Mouse (Mus musculus) spleen, adult 12 weeks (tissue): ENCODE results near the gene Lce1b.
"Not testable (repeated sequence)": the region's sequence is repeated elsewhere in the genome, so short reads cannot be mapped to it uniquely, and the experiment has no call there.

Experiments used
- DNase-seq: peaks from one replicate; pipeline ENCODE4 v3.0.0; 2022; ENCODE audit warnings: low spot score

Lce1b gene

DNA sequence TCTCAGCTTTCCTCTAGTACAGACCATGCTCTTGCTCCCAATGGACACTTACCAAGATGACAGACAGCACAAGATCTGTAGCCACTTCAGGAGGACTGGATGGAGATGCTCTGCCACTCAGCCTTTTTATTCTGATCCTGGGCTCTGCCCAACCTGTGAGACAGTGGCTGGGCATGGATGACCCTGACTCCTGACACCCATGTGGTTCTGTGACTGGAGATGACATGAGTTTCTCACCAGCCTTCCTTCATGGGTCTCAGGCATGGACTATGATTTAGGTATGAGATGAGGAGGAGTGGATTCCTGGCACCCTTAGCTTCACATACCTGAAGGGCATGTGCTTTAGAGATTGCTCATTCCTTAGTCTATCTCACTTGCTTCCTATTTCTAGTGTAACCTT is at the start of gene Lce1b:
Lce1b (minus strand) TSS at position 101 of the 400 bp plus-strand sequence.
- DNase-seq = no peak

GRCm38 (mm10) chr3:92694613-92695012 is 37.9 kb upstream of the Lce1b start:
- DNase-seq = no peak

- no peak for DNase-seq
Observed at GRCm38 (mm10) chr3:92691688-92692087, 35.0 kb upstream of the Lce1b start.

DNA sequence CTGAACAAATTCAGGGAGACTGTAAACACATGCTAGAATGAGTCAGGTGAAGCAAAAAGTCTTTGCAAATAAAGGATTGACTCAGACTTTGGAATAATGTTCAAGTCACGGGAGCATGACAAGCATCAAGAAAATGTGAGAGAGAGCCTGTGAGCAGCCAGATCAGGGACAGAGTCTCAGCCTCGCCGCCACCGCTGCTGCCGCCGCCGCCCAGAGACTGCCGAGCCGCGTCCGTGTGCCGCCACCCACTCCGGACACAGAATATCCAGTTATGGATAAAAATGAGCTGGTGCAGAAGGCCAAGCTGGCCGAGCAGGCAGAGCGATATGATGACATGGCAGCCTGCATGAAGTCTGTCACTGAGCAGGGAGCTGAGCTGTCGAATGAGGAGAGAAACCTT is 32.4 kb upstream of the Lce1b start:
- not testable (repeated sequence) for DNase-seq

DNA sequence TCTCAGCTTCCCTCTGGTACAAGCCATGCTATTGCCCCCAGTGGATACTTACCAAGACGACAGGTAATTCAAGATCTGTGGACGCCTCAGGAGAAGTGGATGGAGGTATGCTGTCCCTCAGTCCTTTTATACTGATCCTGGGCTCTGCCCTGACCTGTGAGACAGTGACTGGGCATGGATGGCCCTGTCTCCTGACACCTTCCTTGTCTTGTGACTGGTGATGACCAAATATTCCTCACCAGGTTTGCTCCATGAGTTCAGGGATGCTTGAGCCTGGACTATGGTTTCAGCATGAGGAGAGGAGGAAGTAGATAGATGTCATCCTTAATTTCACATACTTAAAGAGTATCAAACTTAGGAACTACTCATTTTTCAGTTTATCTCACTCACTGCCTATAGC is 30.4 kb upstream of the Lce1b start, which contains the start of gene Lce1d:
Lce1d (minus strand) TSS at position 101 of the 400 bp plus-strand sequence.
- no peak for DNase-seq

DNA sequence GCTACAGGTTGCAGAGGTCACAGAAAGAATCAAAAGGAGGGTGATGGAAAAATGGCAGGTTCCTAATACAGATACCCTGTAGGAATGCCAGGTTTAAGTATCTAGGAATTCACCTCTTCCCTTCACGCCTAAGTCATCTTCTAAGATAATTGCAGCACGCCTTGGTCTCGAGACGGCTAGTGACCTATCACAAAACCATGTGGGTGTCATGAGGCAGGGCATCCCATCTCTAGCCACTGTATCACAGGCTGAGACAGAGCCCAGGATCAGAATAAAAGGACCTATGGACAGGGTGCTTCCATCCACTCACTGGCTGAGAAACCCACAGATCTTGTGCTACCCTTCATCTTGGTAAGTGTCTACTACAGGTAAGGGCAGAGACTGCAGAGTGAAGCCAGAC is 22.2 kb upstream of the Lce1b start, which contains the start of gene Lce1c:
Lce1c (plus strand) TSS at position 301 of the 400 bp plus-strand sequence.
- no peak for DNase-seq

GRCm38 (mm10) chr3:92670215-92670614 is 13.5 kb upstream of the Lce1b start, which contains the start of gene Lce1a2:
Gene Lce1a2 (minus strand): TSS chr3:92670315.
- no peak for DNase-seq

DNA sequence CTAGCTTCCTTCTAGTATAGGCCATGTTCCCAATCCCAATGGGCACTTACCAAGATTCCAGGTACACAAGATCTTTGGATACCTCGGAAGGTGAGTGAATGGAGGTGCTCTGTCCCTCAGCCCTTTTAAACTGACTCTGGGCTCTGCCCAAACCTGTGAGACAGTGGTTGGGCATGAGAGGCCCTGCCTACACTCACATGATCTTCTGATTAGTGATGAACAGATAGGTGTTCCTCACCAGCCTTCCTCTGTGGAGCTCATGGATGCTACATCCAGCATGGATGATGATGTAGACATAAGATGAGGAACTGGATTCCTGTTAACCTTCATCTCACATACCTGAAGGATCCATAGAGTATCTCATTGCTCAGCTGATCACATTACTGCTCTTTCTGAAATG is 8.5 kb downstream of the Lce1b start, which contains the start of gene Lce1a1:
Lce1a1 (minus strand) TSS at position 101 of the 400 bp plus-strand sequence.
- DNase-seq = no peak

GRCm38 (mm10) chr3:92639854-92640253 is 16.9 kb downstream of the Lce1b start:
- no peak for DNase-seq

DNA sequence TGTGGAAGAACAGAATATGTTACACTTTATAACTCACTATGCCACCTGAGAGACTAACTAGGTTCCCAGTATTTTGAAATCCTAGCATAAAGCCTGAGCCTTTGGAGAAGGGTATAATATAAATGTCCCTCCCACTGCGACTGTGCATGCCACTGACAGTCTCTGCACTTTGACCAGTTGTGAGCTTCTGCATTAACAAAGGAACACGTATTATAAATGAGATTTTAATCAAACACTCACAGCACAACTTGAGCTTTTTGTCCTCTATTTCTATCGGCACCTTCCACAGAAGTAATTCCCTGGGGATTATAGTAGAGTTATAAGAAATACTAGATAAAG is 18.1 kb downstream of the Lce1b start:
- no peak for DNase-seq

DNA sequence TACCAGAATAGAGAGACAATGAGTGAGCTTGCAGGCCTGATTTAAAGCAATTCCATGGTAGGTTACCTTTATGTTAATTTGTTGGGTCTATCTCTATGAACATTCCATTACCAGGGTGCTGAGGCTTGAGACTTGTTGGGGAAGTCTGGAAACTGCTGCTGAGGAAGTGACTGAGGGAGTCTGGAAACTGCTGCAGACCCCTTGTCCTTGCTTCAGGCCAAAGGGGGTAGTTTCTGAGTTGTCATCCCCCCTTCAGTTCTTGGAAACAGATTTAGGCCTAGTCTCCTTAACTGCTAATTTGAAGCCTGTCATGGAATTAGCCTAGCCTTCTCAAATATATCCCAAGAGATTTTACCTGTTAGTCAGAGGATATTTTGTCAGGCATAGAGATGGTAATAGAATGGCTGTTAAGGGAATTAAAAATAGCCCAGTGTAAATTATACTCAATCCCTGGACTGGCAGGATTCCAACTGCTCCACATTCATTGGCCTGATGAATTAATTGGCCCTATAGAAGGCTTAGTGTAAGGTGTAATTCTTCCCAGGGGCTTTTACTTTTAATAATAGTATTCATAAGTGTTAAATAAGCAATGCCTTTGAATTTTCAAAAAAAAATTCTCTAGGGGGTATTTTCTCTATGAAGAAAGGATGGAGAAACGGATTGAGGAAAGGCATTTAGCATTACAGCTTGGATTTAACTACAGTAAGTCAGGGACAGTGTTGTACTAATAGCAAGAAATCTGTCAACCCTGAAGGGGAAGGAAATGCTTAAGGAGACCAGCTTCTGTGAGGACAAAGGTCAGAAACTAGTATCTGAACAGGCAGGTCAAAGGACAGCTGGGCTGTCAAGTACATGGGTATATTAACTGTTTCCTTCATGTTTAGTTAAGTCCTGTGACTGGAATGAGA is 18.7 kb downstream of the Lce1b start:
- no peak for DNase-seq

DNA sequence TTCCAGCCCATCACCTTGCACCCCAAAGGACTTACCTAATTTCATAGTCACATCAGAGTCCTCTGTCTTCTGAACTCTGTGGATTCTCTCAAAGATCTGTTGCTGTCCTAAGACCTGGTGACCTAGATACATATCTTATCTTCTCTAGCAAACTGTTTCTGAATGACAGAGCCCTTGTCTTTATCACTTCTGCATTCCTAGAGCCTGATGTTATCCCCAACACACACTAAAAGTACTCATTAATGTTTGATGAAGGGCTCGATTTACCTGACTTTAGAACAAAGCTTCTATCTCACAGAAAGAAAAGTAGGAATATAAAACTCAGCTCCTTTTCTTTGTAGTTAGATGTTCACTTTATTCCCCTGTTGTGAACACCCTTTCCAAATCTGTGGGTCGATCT is 35.2 kb downstream of the Lce1b start, which contains the start of gene Lce6a:
Lce6a (minus strand) TSS at position 101 of the 400 bp plus-strand sequence.
- no peak for DNase-seq

DNA sequence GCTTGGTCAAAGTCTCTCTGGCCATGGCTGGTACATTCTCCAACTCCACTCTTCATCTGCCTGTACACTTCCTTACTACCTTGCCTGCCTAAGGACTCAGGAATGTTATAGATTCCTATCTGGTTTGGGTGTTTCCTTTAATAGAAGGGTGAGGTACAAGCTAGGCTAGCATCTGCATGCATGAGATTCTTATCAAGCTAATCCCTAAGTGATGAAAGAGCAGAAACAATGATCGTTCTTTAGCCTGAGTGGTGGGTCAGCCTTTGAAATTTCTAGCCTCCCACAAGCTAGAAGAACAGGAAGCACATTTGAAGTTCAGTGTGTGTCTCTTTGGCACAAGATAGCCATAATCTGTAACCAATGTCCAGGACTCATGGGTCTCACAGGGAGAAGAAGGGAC is 46.9 kb downstream of the Lce1b start:
- no peak for DNase-seq

GRCm38 (mm10) chr3:92607392-92607791 is 49.3 kb downstream of the Lce1b start, which contains the start of gene 2210017I01Rik:
Gene 2210017I01Rik (minus strand): TSS chr3:92607492.
- no peak for DNase-seq
